Mouse (Mus musculus) megakaryocyte, embryonic 14.5 days (primary cell): ENCODE results near the gene Rbm6.

Experiments used
- FLI1 ChIP-seq: IDR thresholded peaks from 2 replicates; pipeline ENCODE4 v1.6.1; 2012; ENCODE audit warnings: low read length, inconsistent platforms, mixed read lengths
- GATA1 ChIP-seq: IDR thresholded peaks from 3 replicates; pipeline ENCODE4 v1.6.1; 2012; ENCODE audit warnings: mixed read lengths, low read length, inconsistent platforms, borderline replicate concordance

DNA sequence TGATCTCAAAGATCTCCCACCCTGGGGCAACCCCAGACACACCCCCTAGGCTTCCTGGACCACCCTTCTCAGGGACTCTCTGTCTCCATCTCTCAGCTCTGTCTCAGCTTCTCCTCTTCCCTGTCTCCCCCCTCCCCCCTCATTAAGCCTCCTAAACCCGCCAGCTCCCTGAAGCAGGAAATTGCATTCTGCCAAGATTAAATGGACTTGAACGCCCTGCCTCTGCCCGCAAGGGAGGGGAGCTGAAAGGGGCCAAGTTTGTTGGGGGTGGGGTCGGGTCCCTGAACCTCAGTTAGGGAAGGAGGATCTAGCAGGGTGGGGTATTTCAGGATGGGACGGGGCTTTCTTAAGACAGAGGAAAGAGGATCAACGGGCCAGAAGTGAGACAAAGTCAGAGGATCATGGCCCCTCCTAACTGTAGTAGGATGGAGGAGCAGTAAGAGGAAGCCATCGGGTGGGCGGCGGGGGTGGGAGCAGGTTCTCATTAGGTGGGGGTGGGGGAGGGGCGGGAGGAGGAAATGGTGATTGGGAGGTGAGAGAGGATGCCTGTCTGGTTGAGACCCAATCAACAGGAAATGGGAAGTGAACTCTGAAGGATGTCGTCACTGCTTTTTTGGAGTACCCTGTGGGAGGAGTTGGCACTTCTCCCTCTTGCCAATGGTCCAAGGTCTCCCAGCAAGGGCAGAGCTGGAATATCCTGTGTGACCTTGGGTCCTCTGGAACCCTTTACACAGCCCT lies 149.1 kb downstream of the Rbm6 start:
- no peak for TF ChIP-seq GATA1
- no peak for TF ChIP-seq FLI1
